Mouse (Mus musculus) cortical plate, adult 2 months (tissue): ENCODE data around the gene Sorcs3.

Experiments used
- CTCF ChIP-seq: fragments of 200-500 bp; IDR thresholded peaks from 2 replicates; pipeline ENCODE4 v1.5.1; 2011; ENCODE audit warnings: mild to moderate bottlenecking, control low read depth, low read length; ENCODE audit not compliant: insufficient read depth; ENCODE audit errors: extremely low read depth
- POLR2A ChIP-seq: fragments of 200-500 bp; IDR thresholded peaks from 2 replicates; pipeline ENCODE4 v1.6.1; 2011; ENCODE audit warnings: mild to moderate bottlenecking, low read length, control low read depth; ENCODE audit not compliant: insufficient read depth; ENCODE audit errors: extremely low read depth

- no peak for TF ChIP-seq POLR2A
- no peak for TF ChIP-seq CTCF
These were observed 573.4 kb downstream of the Sorcs3 start for GRCm38 (mm10) chr19:48779095-48779765.
